Mouse (Mus musculus): ENCODE results near the gene Lrrc37a. TPM values are rescaled to one million over a fixed set of nuclear protein-coding genes. Genes with fewer than 3 reads are reported as not detected.

The Lrrc37a gene
- polyA plus RNA-seq, 1 experiment from 2014 or later: not detected

Other genes starting within 250 kb of the Lrrc37a start
- gene Map3k14, start 237.1 kb downstream of the Lrrc37a start, polyA plus RNA-seq (2014; fragmentation: Nextera tagmentation; extraction: Ambion mirVana): 1.9 and 2.9 TPM in 2 replicates
- 2.9 and 3.7 TPM in 2 replicates for gene Arhgap27, start 140.9 kb downstream of the Lrrc37a start, polyA plus RNA-seq (2014; fragmentation: Nextera tagmentation; extraction: Ambion mirVana)
- gene Plekhm1, start 91.9 kb downstream of the Lrrc37a start, polyA plus RNA-seq (2014; fragmentation: Nextera tagmentation; extraction: Ambion mirVana): 5.2 and 5.9 TPM in 2 replicates
- gene Gm884, start 116.5 kb upstream of the Lrrc37a start, polyA plus RNA-seq (2014; fragmentation: Nextera tagmentation; extraction: Ambion mirVana): not detected in 2 replicates
- not detected in 2 replicates for gene Lyzl6, start 134.3 kb upstream of the Lrrc37a start, polyA plus RNA-seq (2014; fragmentation: Nextera tagmentation; extraction: Ambion mirVana)
- 0.21 and 0.35 TPM in 2 replicates for gene Rprml, start 145.0 kb upstream of the Lrrc37a start, polyA plus RNA-seq (2014; fragmentation: Nextera tagmentation; extraction: Ambion mirVana)
- 86.7 and 89.9 TPM in 2 replicates for gene Gosr2, start 193.3 kb upstream of the Lrrc37a start, polyA plus RNA-seq (2014; fragmentation: Nextera tagmentation; extraction: Ambion mirVana)
- 2.1 and 3.9 TPM in 2 replicates for gene Wnt9b, start 245.2 kb upstream of the Lrrc37a start, polyA plus RNA-seq (2014; fragmentation: Nextera tagmentation; extraction: Ambion mirVana)

Data from embryonic facial prominence, embryonic 11.5 days (tissue).